Mouse (Mus musculus) hindbrain, embryonic 12.5 days (tissue): ENCODE data around the gene Abcc10. TPM values are rescaled to one million over a fixed set of nuclear protein-coding genes. Genes with fewer than 3 reads are reported as not detected.

ENCODE experiments used
- ATAC-seq: fragments of 200-750 bp; cut with Nextera tagmentation; 2 replicates; pipeline ENCODE4 v1.8.0; 2017; ENCODE audit warnings: moderate TSS enrichment; ENCODE audit not compliant: low FRiP score
- H3K27ac ChIP-seq: fragments of 300-500 bp; sonication (generic); 2 replicates; pipeline ENCODE4 v1.5.1; 2016; ENCODE audit warnings: mild to moderate bottlenecking
- H3K27me3 ChIP-seq: fragments of 300-500 bp; sonication (generic); 2 replicates; pipeline ENCODE4 v1.6.1; 2016; ENCODE audit warnings: mild to moderate bottlenecking
- H3K36me3 ChIP-seq: fragments of 300-500 bp; sonication (generic); 2 replicates; pipeline ENCODE4 v1.6.1; 2016; ENCODE audit warnings: mild to moderate bottlenecking
- H3K4me1 ChIP-seq: fragments of 300-500 bp; sonication (generic); 2 replicates; pipeline ENCODE4 v1.6.1; 2016
- H3K4me2 ChIP-seq: fragments of 300-500 bp; sonication (generic); replicated peaks from 2 replicates; pipeline ENCODE4 v1.6.1; 2016; ENCODE audit warnings: mild to moderate bottlenecking
- H3K4me3 ChIP-seq: fragments of 300-500 bp; sonication (generic); 2 replicates; pipeline ENCODE4 v1.5.1; 2016; ENCODE audit warnings: mild to moderate bottlenecking
- H3K9ac ChIP-seq: fragments of 300-500 bp; sonication (generic); 2 replicates; pipeline ENCODE4 v1.6.1; 2016; ENCODE audit warnings: mild to moderate bottlenecking, moderate library complexity
- H3K9me3 ChIP-seq: fragments of 300-500 bp; sonication (generic); replicated peaks from 2 replicates; pipeline ENCODE4 v1.6.1; 2016; ENCODE audit warnings: mild to moderate bottlenecking
- WGBS: fragments of 180-500 bp; shearing (Covaris S2); methylation state at CpG from one replicate; pipeline ENCODE4 v1.1.7; 2016; 5-methylcytosine and 5-hydroxymethylcytosine counted together
- polyA plus RNA-seq: library from polyadenylated mRNA; unstranded; fragments of >200 nt; fragmentation: Nextera tagmentation; extraction: Ambion mirVana; gene quantifications from 2 replicates; pipeline ENCODE4 v1.2.1, GENCODE M21; 2016

The Abcc10 gene
- polyA plus RNA-seq, 1 experiment from 2014 or later = 9.7 TPM

GRCm38 (mm10) chr17:46283911-46284310 is 44.2 kb downstream of the Abcc10 start:
- Histone ChIP-seq H3K36me3 (peaks cover 10% of the 10 kb centered on the region; the same call in 1 of the 2 replicates), H3K9ac (no peak overlapping the region), H3K27ac (no peak overlapping the region), H3K27me3 (no peaks in the 10 kb centered on the region), H3K4me2 (no peak overlapping the region), H3K9me3 (no peaks in the 10 kb centered on the region), H3K4me1 (peaks cover 22% of the 10 kb centered on the region), H3K4me3 (no peak overlapping the region)
- WGBS = 86% methylated on average over 8 of the region's 8 CpGs
- ATAC-seq = no peak

- Histone ChIP-seq H3K27ac (0 out of 2 replicates have a peak overlapping the region, but pooled peaks have one; percentile 58), H3K4me3 (peak overlapping the region; percentile 65), H3K4me2 (peak overlapping the region; percentile 94), H3K27me3 (no peaks in the 10 kb centered on the region), H3K9me3 (no peaks in the 10 kb centered on the region), H3K36me3 (peaks cover 17% of the 10 kb centered on the region; the same call in 1 of the 2 replicates), H3K9ac (no peak overlapping the region), H3K4me1 (peaks cover 24% of the 10 kb centered on the region)
- 29% methylated on average over 9 of the region's 9 CpGs for WGBS
- ATAC-seq = no peak; the same call in 1 of the 2 replicates
Observed at GRCm38 (mm10) chr17:46283140-46283539, 45.0 kb downstream of the Abcc10 start.

DNA sequence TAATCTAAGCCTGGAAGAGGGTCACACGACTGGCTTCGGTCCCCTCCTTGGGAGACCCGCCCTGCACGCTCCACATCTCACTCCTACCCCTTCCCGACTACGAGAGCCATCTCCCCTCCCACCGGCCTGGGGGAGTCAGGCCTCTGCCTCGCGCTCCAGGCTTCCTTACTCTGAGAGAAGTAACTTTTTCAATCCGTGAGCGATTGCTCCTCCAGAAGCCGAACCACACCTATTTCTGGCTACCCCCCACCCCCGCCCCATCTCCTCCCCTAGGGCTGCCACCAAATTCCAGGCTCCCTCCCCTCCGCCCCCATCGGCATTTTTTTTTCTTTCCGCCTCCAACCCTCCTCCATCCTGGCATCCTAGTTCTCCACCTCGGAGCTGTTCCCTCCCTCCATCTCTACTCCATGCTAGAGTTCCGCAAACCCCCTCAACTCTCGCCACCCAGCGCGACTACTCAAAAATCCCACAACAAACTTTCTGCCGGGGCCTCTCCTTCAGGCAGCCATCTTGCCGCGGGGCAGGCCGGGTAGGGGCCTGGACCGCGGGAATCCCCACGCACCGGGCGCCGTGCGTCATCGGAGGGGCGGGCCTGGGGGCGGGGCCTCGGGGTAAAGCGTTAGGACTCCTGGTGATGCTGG is 45.5 kb downstream of the Abcc10 start, which contains the start of gene Tjap1:
Gene Tjap1, minus strand, starts transcription at position 544 of the 641 bp plus-strand sequence.
- H3K36me3 ChIP-seq = peaks cover 19% of the 10 kb centered on the region
- H3K27ac ChIP-seq = peak within 1 kb of the TSS; percentile 58
- peaks cover 23% of the 10 kb centered on the region for H3K4me1 ChIP-seq
- H3K4me3 ChIP-seq = peak within 1 kb of the TSS; percentile 65
- ATAC-seq = peak; percentile 96
- WGBS = under 1% methylated on average over 36 of the region's 37 CpGs
- peak within 1 kb of the TSS; percentile 94 for H3K4me2 ChIP-seq
- no peaks in the 10 kb centered on the region for H3K9me3 ChIP-seq
- H3K27me3 ChIP-seq = no peaks in the 10 kb centered on the region
- H3K9ac ChIP-seq = peak within 1 kb of the TSS; percentile 77

GRCm38 (mm10) chr17:46278011-46278765 is 50.0 kb downstream of the Abcc10 start:
- no peaks in the 10 kb centered on the region for H3K9me3 ChIP-seq
- H3K36me3 ChIP-seq = peaks cover 36% of the 10 kb centered on the region
- no peak for ATAC-seq
- no peak overlapping the region for H3K4me2 ChIP-seq
- WGBS = 79% methylated on average over 12 of the region's 12 CpGs
- no peak overlapping the region for H3K27ac ChIP-seq
- peaks cover 19% of the 10 kb centered on the region for H3K4me1 ChIP-seq
- H3K4me3 ChIP-seq = no peak overlapping the region
- no peaks in the 10 kb centered on the region for H3K27me3 ChIP-seq
- no peak overlapping the region for H3K9ac ChIP-seq

DNA sequence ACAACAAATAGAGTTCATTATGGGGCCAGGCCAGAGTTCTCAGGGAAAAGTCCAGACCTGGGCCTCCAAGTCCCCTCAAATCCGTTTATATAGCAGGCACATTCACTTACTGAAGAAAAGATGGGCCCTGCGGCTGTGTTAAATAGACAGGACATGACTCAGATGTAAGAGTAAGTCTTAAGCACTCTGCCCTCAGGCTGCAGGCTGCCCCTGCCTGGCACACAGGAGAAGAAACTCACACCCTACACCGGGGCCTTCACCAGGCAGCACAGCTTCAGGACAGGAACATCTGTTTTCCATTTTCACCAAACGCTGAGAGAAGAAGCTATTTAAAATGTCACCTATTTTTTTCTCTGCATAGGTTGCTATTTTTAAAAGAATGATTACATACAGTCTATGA is 50.6 kb downstream of the Abcc10 start:
- H3K4me1 ChIP-seq = peaks cover 18% of the 10 kb centered on the region
- no peak for ATAC-seq
- no peak overlapping the region for H3K4me2 ChIP-seq
- no peaks in the 10 kb centered on the region for H3K9me3 ChIP-seq
- WGBS = 77% methylated on average over 4 of the region's 4 CpGs
- H3K4me3 ChIP-seq = no peak overlapping the region
- peaks cover 36% of the 10 kb centered on the region for H3K36me3 ChIP-seq
- H3K27ac ChIP-seq = no peak overlapping the region
- no peak overlapping the region for H3K9ac ChIP-seq
- H3K27me3 ChIP-seq = no peaks in the 10 kb centered on the region

DNA sequence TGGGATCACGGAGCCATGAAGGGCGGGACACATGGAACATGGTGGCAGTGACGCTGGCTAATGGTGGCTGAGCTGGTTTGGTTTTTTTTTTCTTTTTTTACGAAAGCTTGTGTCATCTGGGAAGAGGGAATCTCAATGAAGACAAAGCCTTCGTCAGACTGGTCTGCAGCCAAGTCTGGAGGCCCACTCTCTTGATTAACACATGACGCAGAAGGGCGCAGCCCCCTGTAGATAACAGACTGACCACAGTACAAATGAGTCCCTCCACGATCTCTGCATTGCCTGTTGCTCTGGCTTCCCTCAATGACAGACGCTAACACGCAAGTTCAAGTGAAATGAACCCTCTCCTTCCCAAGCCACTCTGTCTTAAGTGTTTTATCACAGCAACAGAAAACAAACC is 52.6 kb downstream of the Abcc10 start:
- 90% methylated on average over 10 of the region's 10 CpGs for WGBS
- Histone ChIP-seq H3K36me3 (peaks cover 44% of the 10 kb centered on the region), H3K27me3 (no peaks in the 10 kb centered on the region), H3K9ac (no peak overlapping the region), H3K4me3 (no peak overlapping the region), H3K4me1 (peaks cover 4% of the 10 kb centered on the region; the same call in 1 of the 2 replicates), H3K27ac (no peak overlapping the region), H3K9me3 (no peaks in the 10 kb centered on the region), H3K4me2 (no peak overlapping the region)
- no peak for ATAC-seq

GRCm38 (mm10) chr17:46275034-46275433 is 53.1 kb downstream of the Abcc10 start:
- H3K27ac ChIP-seq = no peak overlapping the region
- H3K36me3 ChIP-seq = peaks cover 46% of the 10 kb centered on the region
- H3K9me3 ChIP-seq = no peaks in the 10 kb centered on the region
- no peak overlapping the region for H3K4me3 ChIP-seq
- H3K27me3 ChIP-seq = no peaks in the 10 kb centered on the region
- no peak overlapping the region for H3K9ac ChIP-seq
- no peak for ATAC-seq
- no peak overlapping the region for H3K4me2 ChIP-seq
- 80% methylated on average over 6 of the region's 6 CpGs for WGBS
- peaks cover 4% of the 10 kb centered on the region; the same call in 1 of the 2 replicates for H3K4me1 ChIP-seq

- Histone ChIP-seq H3K36me3 (peaks cover 50% of the 10 kb centered on the region), H3K4me1 (peaks cover 4% of the 10 kb centered on the region; the same call in 1 of the 2 replicates), H3K27ac (no peak overlapping the region), H3K9me3 (no peaks in the 10 kb centered on the region), H3K27me3 (no peaks in the 10 kb centered on the region), H3K4me3 (no peak overlapping the region), H3K9ac (no peak overlapping the region), H3K4me2 (no peak overlapping the region)
- no peak for ATAC-seq
- 70% methylated on average over 6 of the region's 6 CpGs for WGBS
Observed at GRCm38 (mm10) chr17:46274465-46274864, 53.7 kb downstream of the Abcc10 start.

DNA sequence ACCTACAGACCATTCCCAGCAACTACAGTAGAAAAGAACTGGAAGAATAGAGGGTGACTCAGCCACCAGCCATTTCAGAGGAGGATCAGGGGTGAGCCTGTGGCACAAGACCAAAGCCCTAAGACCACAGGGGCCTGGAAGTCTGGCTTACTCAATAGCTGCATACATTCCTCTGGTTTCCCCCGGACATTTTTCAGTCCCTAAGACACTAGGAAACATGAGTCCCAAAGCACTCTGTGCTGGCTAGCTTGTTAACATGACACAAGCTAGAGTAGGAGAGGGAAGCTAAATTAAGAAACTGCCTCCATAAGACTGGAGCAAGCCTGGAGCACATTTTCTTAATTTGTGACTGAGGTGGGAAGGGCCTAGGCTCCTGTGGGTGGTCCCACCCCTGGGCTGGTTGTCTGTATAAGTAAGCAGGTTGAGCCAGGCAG is 54.3 kb downstream of the Abcc10 start:
- no peak overlapping the region for H3K27ac ChIP-seq
- no peak overlapping the region for H3K9ac ChIP-seq
- peaks cover 49% of the 10 kb centered on the region for H3K36me3 ChIP-seq
- no peak overlapping the region for H3K4me2 ChIP-seq
- H3K4me3 ChIP-seq = no peak overlapping the region
- H3K9me3 ChIP-seq = no peaks in the 10 kb centered on the region
- no peaks in the 10 kb centered on the region for H3K27me3 ChIP-seq
- H3K4me1 ChIP-seq = peaks cover 4% of the 10 kb centered on the region; the same call in 1 of the 2 replicates
- 74% methylated on average over 1 of the region's 1 CpGs for whole genome bisulfite sequencing
- no peak for ATAC-seq

DNA sequence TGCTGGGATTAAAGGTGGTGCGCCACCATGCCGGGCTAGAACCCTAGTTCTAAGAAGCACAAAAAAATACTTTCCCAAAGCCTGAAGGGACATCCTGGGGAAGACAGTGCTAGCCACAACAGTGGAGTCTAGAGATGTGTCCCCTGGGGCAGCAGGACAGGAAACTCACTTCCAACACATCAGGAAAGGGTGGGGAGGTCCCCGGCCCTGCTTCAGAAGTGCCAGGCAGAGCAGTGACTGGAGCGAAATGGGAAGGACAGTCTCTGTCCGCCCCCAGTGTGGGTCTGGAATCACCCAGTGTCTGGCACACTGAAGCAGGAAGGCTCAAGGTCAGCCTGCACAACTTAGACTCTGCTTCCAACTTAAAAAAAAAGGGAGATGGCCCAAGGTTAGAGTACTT is 55.5 kb downstream of the Abcc10 start:
- no peak for ATAC-seq
- no peak overlapping the region for H3K4me3 ChIP-seq
- H3K9ac ChIP-seq = no peak overlapping the region
- H3K9me3 ChIP-seq = no peaks in the 10 kb centered on the region
- WGBS = 92% methylated on average over 5 of the region's 5 CpGs
- H3K4me1 ChIP-seq = no peaks in the 10 kb centered on the region
- H3K27me3 ChIP-seq = no peaks in the 10 kb centered on the region
- H3K36me3 ChIP-seq = peaks cover 48% of the 10 kb centered on the region
- no peak overlapping the region for H3K27ac ChIP-seq
- no peak overlapping the region for H3K4me2 ChIP-seq

- no peaks in the 10 kb centered on the region for H3K4me1 ChIP-seq
- 98% methylated on average over 2 of the region's 2 CpGs for WGBS
- no peak for ATAC-seq
- H3K27ac ChIP-seq = no peak overlapping the region
- no peak overlapping the region for H3K4me3 ChIP-seq
- no peak overlapping the region for H3K9ac ChIP-seq
- H3K36me3 ChIP-seq = peaks cover 48% of the 10 kb centered on the region
- H3K9me3 ChIP-seq = no peaks in the 10 kb centered on the region
- H3K27me3 ChIP-seq = no peaks in the 10 kb centered on the region
- H3K4me2 ChIP-seq = no peak overlapping the region
Observed at GRCm38 (mm10) chr17:46272058-46272457, 56.1 kb downstream of the Abcc10 start.

- Histone ChIP-seq H3K36me3 (peaks cover 56% of the 10 kb centered on the region), H3K4me1 (no peaks in the 10 kb centered on the region; the same call in 1 of the 2 replicates), H3K4me2 (no peak overlapping the region), H3K27ac (no peak overlapping the region), H3K4me3 (no peak overlapping the region), H3K27me3 (no peaks in the 10 kb centered on the region), H3K9ac (no peak overlapping the region; the same call in 1 of the 2 replicates), H3K9me3 (no peaks in the 10 kb centered on the region)
- WGBS = 90% methylated on average over 19 of the region's 19 CpGs
- ATAC-seq = no peak
Observed at GRCm38 (mm10) chr17:46269771-46270534, 58.2 kb downstream of the Abcc10 start.
